Mouse (Mus musculus) embryo, embryonic 10 days (tissue): Measurements from ENCODE around the gene Mrps9.

Experiments used
- DNase-seq: peaks from one replicate; pipeline ENCODE4 v3.0.0-alpha.2; 2015; ENCODE audit warnings: low spot score

Mrps9 gene

DNA sequence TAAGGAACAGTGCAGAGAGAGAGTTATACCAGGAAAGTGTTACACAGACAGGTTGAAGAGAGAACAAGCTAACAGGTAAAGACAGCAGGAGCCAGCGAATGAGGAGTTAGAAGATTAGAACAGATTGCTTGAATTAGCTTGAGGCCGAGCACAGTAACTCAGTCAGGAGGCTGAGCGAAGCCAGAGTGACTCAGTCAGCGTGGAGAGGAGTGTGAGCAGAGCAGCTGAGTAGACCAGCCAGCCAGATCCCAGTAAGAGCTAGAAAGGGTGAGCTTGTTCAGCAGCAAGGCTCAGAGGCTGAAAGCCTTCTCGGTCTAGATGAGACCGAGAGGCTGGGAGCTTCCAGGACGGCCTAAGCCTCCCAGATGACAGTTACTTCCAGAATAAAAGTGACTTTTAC, 55.7 kb downstream of the Mrps9 start:
- no peak for DNase-seq

DNA sequence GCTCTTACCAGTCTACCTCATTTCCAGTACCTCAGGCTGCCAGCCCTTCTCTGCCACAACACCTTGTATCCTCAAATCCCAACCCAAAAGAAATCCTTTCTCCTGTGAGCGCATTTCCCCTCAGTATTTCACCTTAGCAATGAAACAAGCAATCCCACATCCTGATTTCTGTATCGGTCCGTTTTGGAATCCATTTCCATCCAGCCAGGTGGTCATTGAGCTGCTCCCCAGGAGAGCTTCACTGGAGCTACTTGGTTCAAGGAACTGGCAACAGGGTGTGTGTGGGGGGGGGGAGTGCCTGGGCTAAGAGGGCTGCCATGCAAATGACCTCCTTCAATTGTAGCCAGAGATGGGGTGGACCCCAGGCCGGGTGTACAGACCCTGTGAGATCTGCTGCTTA, 56.1 kb downstream of the Mrps9 start:
- DNase-seq: no peak

DNA sequence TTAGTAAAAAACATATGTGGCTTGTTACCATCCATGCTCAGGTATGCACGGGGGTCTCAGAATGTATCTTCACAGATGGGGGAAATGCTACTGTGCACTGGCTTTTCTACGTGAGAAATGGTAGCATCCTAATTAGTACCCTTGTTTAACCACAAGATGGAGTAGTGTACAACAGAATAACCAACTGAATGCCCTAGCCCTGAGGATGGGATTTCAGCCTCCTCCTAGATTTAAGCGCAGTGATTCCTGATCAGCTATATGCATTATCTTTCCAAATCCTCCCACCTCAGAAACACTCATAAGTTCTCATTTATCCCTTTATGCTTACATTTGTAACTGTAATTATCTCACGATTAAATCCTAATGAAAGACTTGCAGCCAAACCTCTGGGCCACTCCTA, 64.0 kb downstream of the Mrps9 start:
- DNase-seq: peak; percentile 77

DNA sequence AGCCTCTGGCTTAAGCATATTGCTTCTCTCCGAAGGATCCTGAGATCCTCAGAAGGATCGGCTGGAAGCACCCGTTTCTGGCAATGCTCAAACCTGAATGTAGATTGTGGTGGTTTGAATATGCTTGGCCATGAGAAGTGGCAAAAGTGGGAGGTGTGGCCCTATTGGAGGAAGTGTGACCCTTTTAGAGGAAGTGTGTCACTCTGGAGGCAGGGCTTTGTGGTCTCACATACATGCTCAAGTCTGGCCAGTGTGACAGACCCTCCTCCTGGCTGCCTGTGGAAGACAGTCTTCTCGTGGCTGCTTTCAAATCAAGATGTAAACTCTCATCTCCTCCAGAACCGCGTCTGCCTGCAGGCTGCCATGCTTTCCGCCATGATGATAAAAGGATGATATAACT, 65.7 kb downstream of the Mrps9 start:
- DNase-seq: no peak

DNA sequence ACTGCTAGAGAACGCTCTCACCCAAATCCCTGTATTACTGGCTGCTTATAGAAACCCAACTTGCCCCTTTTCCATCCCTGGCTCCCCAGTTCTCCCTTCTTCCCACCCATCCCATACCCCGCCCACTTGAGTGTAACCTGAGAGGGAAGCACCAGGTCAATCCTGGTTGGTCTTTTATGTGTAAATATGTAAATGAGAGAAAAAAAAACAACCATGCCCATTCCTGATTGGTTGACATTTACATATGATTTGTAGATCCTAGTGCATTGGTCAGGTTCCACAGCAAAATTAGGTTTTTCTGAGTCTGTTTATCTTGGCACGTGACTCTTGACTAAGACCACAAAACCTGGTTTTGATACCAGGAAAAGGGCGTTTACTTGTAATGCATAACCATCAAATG, 66.9 kb downstream of the Mrps9 start:
- peak; percentile 62 for DNase-seq

DNA sequence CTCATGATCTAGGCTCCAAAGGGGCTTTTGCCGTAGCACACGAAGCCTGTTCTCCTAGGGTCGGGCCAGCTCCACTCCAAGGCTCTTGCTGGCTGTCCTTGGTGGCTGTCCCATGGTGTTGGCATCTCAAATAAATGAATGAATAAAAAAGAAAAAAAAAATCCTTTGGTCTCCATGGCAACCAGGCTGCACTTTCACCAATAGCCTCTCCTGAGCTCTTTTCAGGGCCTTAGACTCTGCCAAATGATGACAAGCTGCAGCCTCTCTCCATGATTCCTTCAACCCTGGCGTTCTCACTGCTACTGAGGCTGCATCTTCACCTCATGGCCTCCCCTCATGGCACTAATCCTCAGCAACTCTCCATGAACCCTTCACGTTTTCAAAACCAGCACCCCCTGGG, 72.9 kb downstream of the Mrps9 start:
- no peak for DNase-seq

DNA sequence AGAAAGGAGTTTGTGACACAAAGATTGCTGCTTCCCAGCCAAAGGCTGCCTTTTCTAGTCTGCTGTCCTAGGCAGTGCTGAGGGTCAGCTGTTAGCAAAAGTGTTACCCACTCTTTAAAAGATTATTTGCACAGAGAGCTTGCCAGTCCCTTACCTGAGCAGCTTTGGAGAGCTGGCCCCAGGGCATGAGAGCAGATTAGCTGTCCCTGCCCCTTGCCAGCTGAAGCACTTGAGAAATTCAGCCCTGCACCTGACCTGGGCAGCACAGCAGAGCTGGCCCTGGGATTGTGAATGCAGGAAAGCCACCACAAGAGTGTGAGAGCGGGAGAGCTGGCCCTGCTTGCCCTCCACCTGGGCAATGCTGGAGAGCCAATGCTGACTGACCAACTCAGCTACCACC, 82.6 kb downstream of the Mrps9 start:
- DNase-seq: no peak

DNA sequence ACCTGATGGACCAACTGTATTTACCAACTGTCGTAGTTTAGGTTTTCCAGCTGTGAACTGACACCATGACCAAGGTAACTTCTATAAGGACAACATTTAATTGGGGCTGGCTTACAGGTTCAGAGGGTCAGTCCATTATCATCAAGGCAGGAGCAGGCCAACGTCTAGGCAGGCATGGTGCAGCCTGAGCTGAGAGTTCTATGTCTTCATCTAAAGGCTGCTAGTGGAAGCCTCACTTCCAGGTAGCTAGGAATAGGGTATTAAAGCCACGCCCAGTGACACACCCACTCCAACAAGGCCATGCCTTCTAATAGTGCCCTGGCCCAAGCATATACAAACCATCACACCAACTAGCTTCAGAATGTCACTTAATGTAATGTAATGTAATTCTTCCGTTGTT, 97.5 kb downstream of the Mrps9 start:
- no peak for DNase-seq

DNA sequence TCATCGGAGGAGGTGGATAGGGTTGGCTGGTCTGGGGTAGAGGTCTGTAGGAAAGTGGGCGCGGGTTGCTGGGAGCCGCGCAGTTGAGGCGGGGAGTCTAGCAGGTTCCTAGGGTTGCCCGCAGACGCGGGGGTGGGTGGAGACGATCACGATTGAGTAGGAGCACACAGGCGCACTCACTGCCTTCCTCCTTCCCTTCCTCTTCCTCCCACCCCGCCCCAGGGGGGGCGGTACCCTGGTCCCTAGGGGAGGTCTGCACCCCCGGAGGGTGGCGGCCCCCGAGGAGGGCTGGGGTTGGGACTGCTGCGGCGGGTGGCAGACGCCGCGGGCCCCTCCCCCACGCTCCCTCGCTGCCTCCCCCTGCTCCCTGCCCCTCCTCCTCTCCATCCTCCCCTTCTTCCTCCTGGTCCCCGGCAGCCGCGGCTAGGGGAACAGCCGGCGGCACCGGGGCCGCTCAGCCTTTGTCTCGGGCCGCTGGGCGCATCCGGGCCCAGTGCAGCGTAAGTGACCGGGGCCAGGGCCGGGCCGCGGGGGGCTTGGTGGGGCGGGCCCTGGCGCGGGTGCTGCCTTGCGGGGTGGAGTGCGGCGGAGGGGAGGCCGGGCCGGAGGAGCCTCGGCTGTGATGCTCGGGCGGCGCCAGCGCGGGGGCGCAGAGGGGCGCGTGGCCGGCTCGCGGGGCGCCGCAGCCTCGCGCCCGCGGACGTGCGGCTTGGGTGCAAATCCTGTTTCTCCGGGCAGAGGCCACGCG, 101.9 kb downstream of the Mrps9 start, which contains the start of gene Gpr45:
TSS of gene Gpr45 (plus strand) at position 139 of the 748 bp plus-strand sequence.
- peak; percentile 58 for DNase-seq

DNA sequence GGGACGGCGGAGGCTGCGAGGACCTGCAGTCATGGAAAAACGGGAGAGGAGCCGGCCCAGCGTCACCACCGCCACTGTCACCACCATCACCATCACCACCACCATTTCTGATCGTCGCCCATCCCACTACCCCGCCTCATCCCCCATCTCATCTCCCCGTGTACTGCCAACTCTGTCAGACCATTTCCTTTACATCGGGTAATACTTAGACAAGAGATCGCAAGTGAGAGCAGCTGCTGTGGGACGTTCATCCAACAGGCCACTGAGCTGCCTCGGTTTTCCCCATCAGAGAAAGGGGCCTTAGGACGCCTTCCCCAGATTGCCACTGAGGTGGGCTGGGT, 102.4 kb downstream of the Mrps9 start:
- DNase-seq: peak; percentile 24
